Mouse (Mus musculus) midbrain, embryonic 12.5 days (tissue): ENCODE measurements around the gene Cxcl1. TPM values are rescaled to one million over a fixed set of nuclear protein-coding genes. Genes with fewer than 3 reads are reported as not detected.

ENCODE experiments used
- ATAC-seq: fragments of 200-750 bp; cut with Nextera tagmentation; 2 replicates; pipeline ENCODE4 v1.8.0; 2017; ENCODE audit warnings: low read depth, moderate TSS enrichment, moderate library complexity; ENCODE audit not compliant: low FRiP score
- H3K27ac ChIP-seq: fragments of 300-500 bp; sonication (generic); replicated peaks from 2 replicates; pipeline ENCODE4 v1.5.1; 2016; ENCODE audit warnings: mild to moderate bottlenecking
- H3K27me3 ChIP-seq: fragments of 300-500 bp; sonication (generic); 2 replicates; pipeline ENCODE4 v1.6.1; 2016; ENCODE audit warnings: mild to moderate bottlenecking
- H3K36me3 ChIP-seq: fragments of 300-500 bp; sonication (generic); 2 replicates; pipeline ENCODE4 v1.6.1; 2016
- H3K4me1 ChIP-seq: fragments of 300-500 bp; sonication (generic); 2 replicates; pipeline ENCODE4 v1.6.1; 2016
- H3K4me2 ChIP-seq: fragments of 300-500 bp; sonication (generic); replicated peaks from 2 replicates; pipeline ENCODE4 v1.6.1; 2016; ENCODE audit warnings: mild to moderate bottlenecking, moderate library complexity
- H3K4me3 ChIP-seq: fragments of 300-500 bp; sonication (generic); 2 replicates; pipeline ENCODE4 v1.5.1; 2016; ENCODE audit warnings: mild to moderate bottlenecking
- H3K9ac ChIP-seq: fragments of 300-500 bp; sonication (generic); replicated peaks from 2 replicates; pipeline ENCODE4 v1.6.1; 2016; ENCODE audit warnings: mild to moderate bottlenecking, moderate library complexity
- H3K9me3 ChIP-seq: fragments of 300-500 bp; sonication (generic); 2 replicates; pipeline ENCODE4 v1.6.1; 2016; ENCODE audit warnings: mild to moderate bottlenecking
- WGBS: fragments of 180-500 bp; shearing (Covaris S2); methylation state at CpG from one replicate; pipeline ENCODE4 v1.1.7; 2016; 5-methylcytosine and 5-hydroxymethylcytosine counted together
- polyA plus RNA-seq: library from polyadenylated mRNA; unstranded; fragments of >200 nt; fragmentation: Nextera tagmentation; extraction: Ambion mirVana; gene quantifications from 2 replicates; pipeline ENCODE4 v1.2.1, GENCODE M21; 2016

Gene Cxcl1
- polyA plus RNA-seq, 1 experiment from 2014 or later = not detected

- 8% methylated on average over 6 of the region's 6 CpGs for WGBS
- H3K9ac ChIP-seq = peak overlapping the region; percentile 96
- no peaks in the 10 kb centered on the region for H3K27me3 ChIP-seq
- no peaks in the 10 kb centered on the region for H3K9me3 ChIP-seq
- H3K4me3 ChIP-seq = peak overlapping the region; percentile 66
- 0 out of 2 replicates have a peak, but pooled peaks have one; percentile 5 for ATAC-seq
- peak overlapping the region; percentile 63 for H3K4me2 ChIP-seq
- peak overlapping the region; percentile 98 for H3K27ac ChIP-seq
- H3K36me3 ChIP-seq = peaks cover 17% of the 10 kb centered on the region
- peaks cover 9% of the 10 kb centered on the region for H3K4me1 ChIP-seq
Observed at GRCm38 (mm10) chr5:90931911-90932310, 40.9 kb downstream of the Cxcl1 start.

GRCm38 (mm10) chr5:90936706-90937105, 45.7 kb downstream of the Cxcl1 start:
- ATAC-seq = no peak
- Histone ChIP-seq H3K4me2 (no peak overlapping the region), H3K4me3 (no peak overlapping the region), H3K27me3 (no peaks in the 10 kb centered on the region), H3K4me1 (peaks cover 6% of the 10 kb centered on the region), H3K27ac (no peak overlapping the region), H3K9me3 (no peaks in the 10 kb centered on the region), H3K36me3 (peaks cover 17% of the 10 kb centered on the region), H3K9ac (no peak overlapping the region)
- WGBS = 86% methylated on average over 2 of the region's 2 CpGs

Other genes starting within 250 kb of the Cxcl1 start
- gene Cxcl5, start 131.9 kb upstream of the Cxcl1 start, polyA plus RNA-seq = 0.14 TPM in 1 of 2 replicates, not detected in the other
- 6.3 and 6.6 TPM in 2 replicates for gene Ppbp, start 122.7 kb upstream of the Cxcl1 start, polyA plus RNA-seq
- 60.2 and 74.4 TPM in 2 replicates for gene Pf4, start 118.8 kb upstream of the Cxcl1 start, polyA plus RNA-seq
- not detected in 2 replicates for gene Cxcl3, start 105.1 kb upstream of the Cxcl1 start, polyA plus RNA-seq
- gene Cxcl15, start 96.7 kb upstream of the Cxcl1 start, polyA plus RNA-seq = not detected in 2 replicates
- not detected in 2 replicates for gene Cxcl2, start 12.6 kb downstream of the Cxcl1 start, polyA plus RNA-seq
- gene Mthfd2l, start 39.9 kb downstream of the Cxcl1 start, polyA plus RNA-seq = 110 and 116 TPM in 2 replicates
- 0.13 TPM in 1 of 2 replicates, not detected in the other for gene Epgn, start 136.2 kb downstream of the Cxcl1 start, polyA plus RNA-seq
- not detected in 2 replicates for gene Ereg, start 183.4 kb downstream of the Cxcl1 start, polyA plus RNA-seq
- not detected in 2 replicates for gene Areg, start 248.4 kb downstream of the Cxcl1 start, polyA plus RNA-seq